Mouse (Mus musculus) limb, embryonic 15.5 days (tissue): ENCODE results near the gene Man1a2. TPM values are rescaled to one million over a fixed set of nuclear protein-coding genes. Genes with fewer than 3 reads are reported as not detected.

Experiments
- ATAC-seq: fragments of 200-750 bp; cut with Nextera tagmentation; 2 replicates; pipeline ENCODE4 v1.8.0; 2017; ENCODE audit warnings: low read depth, moderate TSS enrichment; ENCODE audit not compliant: insufficient number of reproducible peaks, low FRiP score, low TSS enrichment
- H3K27ac ChIP-seq: fragments of 300-500 bp; sonication (generic); 2 replicates; pipeline ENCODE4 v1.5.1; 2015; ENCODE audit warnings: moderate library complexity, mild to moderate bottlenecking, inconsistent platforms
- H3K27me3 ChIP-seq: fragments of 300-500 bp; sonication (generic); 2 replicates; pipeline ENCODE4 v1.6.1; 2015; ENCODE audit warnings: inconsistent platforms
- H3K36me3 ChIP-seq: fragments of 300-500 bp; sonication (generic); 2 replicates; pipeline ENCODE4 v1.6.1; 2015; ENCODE audit warnings: inconsistent platforms
- H3K4me1 ChIP-seq: fragments of 300-500 bp; sonication (generic); 2 replicates; pipeline ENCODE4 v1.6.1; 2015; ENCODE audit warnings: inconsistent platforms
- H3K4me2 ChIP-seq: fragments of 300-500 bp; sonication (generic); 2 replicates; pipeline ENCODE4 v1.6.1; 2015; ENCODE audit warnings: mild to moderate bottlenecking, inconsistent platforms
- H3K4me3 ChIP-seq: fragments of 300-500 bp; sonication (generic); 2 replicates; pipeline ENCODE4 v1.5.1; 2015; ENCODE audit warnings: mild to moderate bottlenecking, inconsistent platforms
- H3K9ac ChIP-seq: fragments of 300-500 bp; sonication (generic); 2 replicates; pipeline ENCODE4 v1.6.1; 2015; ENCODE audit warnings: inconsistent platforms
- H3K9me3 ChIP-seq: fragments of 300-500 bp; sonication (generic); 2 replicates; pipeline ENCODE4 v1.6.1; 2016; ENCODE audit warnings: inconsistent platforms
- WGBS: fragments of 180-500 bp; shearing (Covaris S2); methylation state at CpG from one replicate; pipeline ENCODE4 v1.1.7; 2015; 5-methylcytosine and 5-hydroxymethylcytosine counted together
- polyA plus RNA-seq: library from polyadenylated mRNA; unstranded; fragments of >200 nt; fragmentation: Nextera tagmentation; extraction: Ambion mirVana; gene quantifications from 2 replicates; pipeline ENCODE4 v1.2.1, GENCODE M21; 2015

Man1a2 gene
- polyA plus RNA-seq, 1 experiment from 2014 or later: 78.8 TPM

GRCm38 (mm10) chr3:100552171-100552570 lies 133.1 kb downstream of the Man1a2 start:
- Histone ChIP-seq H3K27me3 (no peaks in the 10 kb centered on the region), H3K36me3 (no peaks in the 10 kb centered on the region), H3K9me3 (no peaks in the 10 kb centered on the region), H3K9ac (no peak overlapping the region), H3K27ac (no peak overlapping the region), H3K4me2 (no peak overlapping the region), H3K4me3 (no peak overlapping the region), H3K4me1 (no peaks in the 10 kb centered on the region)
- ATAC-seq: no peak
- WGBS: 95% methylated on average over 1 of the region's 3 CpGs

- 71% methylated on average over 3 of the region's 3 CpGs for WGBS
- Histone ChIP-seq H3K27me3 (no peaks in the 10 kb centered on the region), H3K4me1 (no peaks in the 10 kb centered on the region), H3K4me3 (no peak overlapping the region), H3K27ac (no peak overlapping the region), H3K4me2 (no peak overlapping the region), H3K36me3 (no peaks in the 10 kb centered on the region), H3K9ac (no peak overlapping the region), H3K9me3 (no peaks in the 10 kb centered on the region)
- no peak for ATAC-seq
Observed at GRCm38 (mm10) chr3:100547913-100548292, 137.4 kb downstream of the Man1a2 start.

GRCm38 (mm10) chr3:100547162-100547912 lies 138.0 kb downstream of the Man1a2 start:
- no peaks in the 10 kb centered on the region for H3K4me1 ChIP-seq

GRCm38 (mm10) chr3:100536686-100537085 lies 148.6 kb downstream of the Man1a2 start:
- Histone ChIP-seq H3K9me3 (no peaks in the 10 kb centered on the region), H3K36me3 (no peaks in the 10 kb centered on the region), H3K27me3 (no peaks in the 10 kb centered on the region), H3K4me2 (no peak overlapping the region), H3K27ac (no peak overlapping the region), H3K4me1 (peaks cover 6% of the 10 kb centered on the region; the same call in 1 of the 2 replicates), H3K9ac (no peak overlapping the region), H3K4me3 (no peak overlapping the region)
- ATAC-seq: no peak
- WGBS: 94% methylated on average over 2 of the region's 2 CpGs

More at GRCm38 (mm10) chr3:100547162-100547912, 138.0 kb downstream of the Man1a2 start:
- no peak for ATAC-seq
- H3K9me3 ChIP-seq: no peaks in the 10 kb centered on the region
- no peak overlapping the region for H3K4me2 ChIP-seq
- H3K27me3 ChIP-seq: no peaks in the 10 kb centered on the region
- no peak overlapping the region for H3K4me3 ChIP-seq
- H3K36me3 ChIP-seq: no peaks in the 10 kb centered on the region
- 76% methylated on average over 10 of the region's 10 CpGs for WGBS
- no peak overlapping the region for H3K27ac ChIP-seq
- H3K9ac ChIP-seq: no peak overlapping the region

- 68% methylated on average over 4 of the region's 4 CpGs for WGBS
Observed at GRCm38 (mm10) chr3:100535902-100536301, 149.4 kb downstream of the Man1a2 start.

GRCm38 (mm10) chr3:100535298-100535697 lies 150.0 kb downstream of the Man1a2 start:
- no peaks in the 10 kb centered on the region for H3K36me3 ChIP-seq
- no peak overlapping the region for H3K9ac ChIP-seq
- H3K27ac ChIP-seq: no peak overlapping the region
- H3K4me1 ChIP-seq: peaks cover 6% of the 10 kb centered on the region; the same call in 1 of the 2 replicates
- no peak for ATAC-seq
- H3K27me3 ChIP-seq: no peaks in the 10 kb centered on the region
- no peak overlapping the region for H3K4me2 ChIP-seq
- whole genome bisulfite sequencing: 56% methylated on average over 3 of the region's 3 CpGs
- H3K4me3 ChIP-seq: no peak overlapping the region
- no peaks in the 10 kb centered on the region for H3K9me3 ChIP-seq

More at GRCm38 (mm10) chr3:100535902-100536301, 149.4 kb downstream of the Man1a2 start:
- no peaks in the 10 kb centered on the region for H3K27me3 ChIP-seq
- no peaks in the 10 kb centered on the region for H3K9me3 ChIP-seq
- peaks cover 6% of the 10 kb centered on the region; the same call in 1 of the 2 replicates for H3K4me1 ChIP-seq
- no peaks in the 10 kb centered on the region for H3K36me3 ChIP-seq
- H3K27ac ChIP-seq: no peak overlapping the region
- H3K9ac ChIP-seq: no peak overlapping the region
- no peak overlapping the region for H3K4me2 ChIP-seq
- ATAC-seq: no peak
- no peak overlapping the region for H3K4me3 ChIP-seq

GRCm38 (mm10) chr3:100534394-100534793 lies 150.9 kb downstream of the Man1a2 start:
- no peak overlapping the region for H3K27ac ChIP-seq
- H3K9me3 ChIP-seq: no peaks in the 10 kb centered on the region
- H3K4me2 ChIP-seq: no peak overlapping the region
- no peaks in the 10 kb centered on the region for H3K27me3 ChIP-seq
- no peak for ATAC-seq
- no peaks in the 10 kb centered on the region for H3K36me3 ChIP-seq
- WGBS: 81% methylated on average over 3 of the region's 3 CpGs
- peaks cover 6% of the 10 kb centered on the region; the same call in 1 of the 2 replicates for H3K4me1 ChIP-seq
- H3K4me3 ChIP-seq: no peak overlapping the region
- H3K9ac ChIP-seq: no peak overlapping the region

- H3K9ac ChIP-seq: no peak overlapping the region
- H3K4me1 ChIP-seq: peaks cover 6% of the 10 kb centered on the region; the same call in 1 of the 2 replicates
- H3K4me3 ChIP-seq: no peak overlapping the region
- H3K9me3 ChIP-seq: no peaks in the 10 kb centered on the region
- no peaks in the 10 kb centered on the region for H3K36me3 ChIP-seq
- no peaks in the 10 kb centered on the region for H3K27me3 ChIP-seq
- H3K4me2 ChIP-seq: no peak overlapping the region
- no peak for ATAC-seq
- H3K27ac ChIP-seq: no peak overlapping the region
Observed at GRCm38 (mm10) chr3:100533429-100533828, 151.9 kb downstream of the Man1a2 start.

GRCm38 (mm10) chr3:100530919-100531318 lies 154.4 kb downstream of the Man1a2 start:
- Histone ChIP-seq H3K4me1 (peaks cover 6% of the 10 kb centered on the region; the same call in 1 of the 2 replicates), H3K9ac (no peak overlapping the region), H3K4me2 (no peak overlapping the region), H3K36me3 (no peaks in the 10 kb centered on the region), H3K27ac (no peak overlapping the region), H3K4me3 (no peak overlapping the region), H3K27me3 (no peaks in the 10 kb centered on the region), H3K9me3 (no peaks in the 10 kb centered on the region)
- WGBS: 81% methylated on average over 5 of the region's 5 CpGs
- ATAC-seq: no peak

- no peak overlapping the region for H3K4me2 ChIP-seq
Observed at GRCm38 (mm10) chr3:100530244-100530788, 155.0 kb downstream of the Man1a2 start.

GRCm38 (mm10) chr3:100522671-100523070 lies 162.6 kb downstream of the Man1a2 start:
- Histone ChIP-seq H3K4me1 (no peaks in the 10 kb centered on the region), H3K9ac (no peak overlapping the region), H3K36me3 (no peaks in the 10 kb centered on the region), H3K27ac (no peak overlapping the region), H3K4me2 (no peak overlapping the region), H3K9me3 (no peaks in the 10 kb centered on the region), H3K27me3 (no peaks in the 10 kb centered on the region), H3K4me3 (no peak overlapping the region)
- no peak for ATAC-seq
- WGBS: 81% methylated on average over 7 of the region's 7 CpGs

More at GRCm38 (mm10) chr3:100530244-100530788, 155.0 kb downstream of the Man1a2 start:
- Histone ChIP-seq H3K9ac (no peak overlapping the region), H3K27me3 (no peaks in the 10 kb centered on the region), H3K4me3 (no peak overlapping the region), H3K4me1 (peaks cover 2% of the 10 kb centered on the region; the same call in 1 of the 2 replicates), H3K9me3 (no peaks in the 10 kb centered on the region), H3K27ac (no peak overlapping the region), H3K36me3 (no peaks in the 10 kb centered on the region)
- no peak for ATAC-seq
- 82% methylated on average over 7 of the region's 7 CpGs for WGBS

- Histone ChIP-seq H3K27ac (no peak overlapping the region), H3K4me2 (no peak overlapping the region), H3K4me1 (no peaks in the 10 kb centered on the region), H3K27me3 (no peaks in the 10 kb centered on the region), H3K9ac (no peak overlapping the region), H3K36me3 (no peaks in the 10 kb centered on the region), H3K4me3 (no peak overlapping the region), H3K9me3 (no peaks in the 10 kb centered on the region)
- ATAC-seq: no peak
- WGBS: 42% methylated on average over 1 of the region's 1 CpGs
Observed at GRCm38 (mm10) chr3:100521626-100522025, 163.7 kb downstream of the Man1a2 start.
